Mouse (Mus musculus) skeletal muscle tissue, adult 2 months (tissue): ENCODE data around the gene Spata31d1d.
"Not testable (repeated sequence)": the region's sequence is repeated elsewhere in the genome, so short reads cannot be mapped to it uniquely, and the experiment has no call there.

Experiments used
- DNase-seq: peaks from one replicate; pipeline ENCODE4 v3.0.0-alpha.2; 2012; ENCODE audit warnings: low read depth, low spot score

The Spata31d1d gene

DNA sequence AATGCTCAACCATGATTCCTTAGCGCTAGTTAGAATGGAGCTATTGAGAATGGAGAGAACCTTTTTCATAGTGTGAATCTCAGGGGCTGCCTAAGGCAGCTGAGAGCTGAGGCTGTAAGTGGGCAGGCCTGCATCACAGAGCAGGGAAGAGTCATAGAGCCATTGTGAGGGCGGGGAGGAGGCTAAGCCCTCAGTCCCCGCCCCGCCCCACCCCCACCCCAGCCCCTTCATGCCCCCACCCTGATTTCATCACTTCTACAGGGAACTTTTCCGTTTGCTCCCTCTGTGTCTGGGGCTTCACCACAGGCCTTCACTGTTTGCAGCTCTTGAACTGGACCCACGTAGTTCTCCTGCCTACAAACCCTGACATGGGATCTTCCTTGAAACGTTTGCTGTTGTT is at the start of gene Spata31d1d:
Gene Spata31d1d, minus strand, starts transcription at position 101 of the 400 bp plus-strand sequence.
- no peak for DNase-seq

DNA sequence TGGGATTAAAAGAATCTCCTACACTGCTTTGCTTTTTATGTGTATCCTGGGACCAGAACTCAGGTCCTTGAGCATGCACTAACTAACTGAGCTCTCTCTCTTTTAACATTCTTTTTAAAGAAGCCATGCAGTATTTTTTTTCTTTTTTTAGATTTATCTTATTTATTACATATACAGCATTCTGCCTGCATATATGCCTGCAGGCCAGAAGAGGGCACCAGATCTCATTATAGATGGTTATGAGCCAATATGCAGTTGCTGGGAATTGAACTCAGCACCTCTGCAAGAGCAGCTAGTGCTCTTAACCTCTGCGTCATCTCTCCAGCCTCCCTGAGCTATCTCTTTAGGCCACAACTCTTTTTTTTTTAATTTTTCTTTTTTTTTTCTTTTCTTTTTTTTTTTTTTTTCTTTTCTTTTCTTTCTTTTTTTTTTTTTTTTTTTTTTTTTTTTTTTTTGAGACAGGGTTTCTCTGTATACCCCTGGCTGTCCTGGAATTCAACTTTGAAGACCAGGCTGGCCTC is 48.3 kb upstream of the Spata31d1d start:
- not testable (repeated sequence) for DNase-seq

DNA sequence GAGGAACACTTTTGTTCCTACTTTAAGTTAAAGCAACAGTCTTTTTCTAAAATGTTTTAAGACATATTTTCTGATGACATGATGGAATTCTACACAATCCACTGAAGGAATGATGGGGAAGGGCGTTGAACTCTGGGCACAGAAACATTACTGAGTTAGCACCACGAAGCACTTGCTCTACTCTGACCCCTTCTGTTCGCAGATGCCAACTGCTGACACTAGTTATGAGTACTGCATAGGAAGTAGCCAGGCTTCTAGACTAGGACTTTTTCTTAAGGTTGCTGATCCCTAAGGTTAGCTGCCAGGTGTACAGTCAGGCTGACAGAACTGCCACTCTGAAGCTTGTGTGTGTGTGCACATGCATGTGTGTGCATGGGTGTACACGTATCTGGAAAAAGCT is 47.7 kb upstream of the Spata31d1d start:
- no peak for DNase-seq

DNA sequence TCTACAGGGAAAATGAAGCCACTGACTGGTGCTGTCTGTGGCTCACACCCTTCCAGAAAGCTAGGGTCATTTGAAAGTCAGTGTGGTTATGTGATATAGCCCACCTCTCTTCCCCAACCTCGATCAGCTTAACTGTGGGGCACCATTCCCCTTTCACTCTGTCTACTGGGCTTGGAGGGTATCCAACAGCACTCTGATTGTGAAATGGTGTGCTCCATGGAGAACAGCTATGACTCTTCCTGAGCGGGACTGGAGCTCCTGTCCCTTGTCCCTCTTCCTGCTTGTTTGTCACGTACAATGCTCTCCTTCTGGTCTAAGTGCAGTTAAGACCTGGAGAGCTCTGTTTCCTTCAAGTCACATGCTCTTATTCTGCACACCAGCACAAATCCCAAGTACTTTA is 43.6 kb upstream of the Spata31d1d start:
- no peak for DNase-seq

DNA sequence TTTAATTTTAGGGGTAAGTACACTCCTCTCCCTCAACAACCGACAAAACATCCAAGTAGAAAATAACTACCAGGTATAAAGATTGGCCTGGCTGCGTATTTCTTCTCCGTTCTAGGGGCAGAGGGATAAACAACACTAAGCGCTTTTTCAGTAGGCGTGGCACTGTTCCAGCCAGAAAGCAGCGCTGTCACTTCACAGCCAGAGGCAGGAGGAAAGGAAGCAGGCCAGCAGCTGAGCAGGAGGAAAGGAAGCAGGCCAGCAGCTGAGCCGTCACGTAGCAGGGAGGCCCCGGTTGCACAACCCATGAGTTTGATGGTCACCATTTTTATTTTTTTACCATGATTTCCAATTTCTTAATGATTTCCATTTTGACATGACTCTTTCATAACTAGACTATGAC is 39.7 kb upstream of the Spata31d1d start:
- peak; percentile 92 for DNase-seq

DNA sequence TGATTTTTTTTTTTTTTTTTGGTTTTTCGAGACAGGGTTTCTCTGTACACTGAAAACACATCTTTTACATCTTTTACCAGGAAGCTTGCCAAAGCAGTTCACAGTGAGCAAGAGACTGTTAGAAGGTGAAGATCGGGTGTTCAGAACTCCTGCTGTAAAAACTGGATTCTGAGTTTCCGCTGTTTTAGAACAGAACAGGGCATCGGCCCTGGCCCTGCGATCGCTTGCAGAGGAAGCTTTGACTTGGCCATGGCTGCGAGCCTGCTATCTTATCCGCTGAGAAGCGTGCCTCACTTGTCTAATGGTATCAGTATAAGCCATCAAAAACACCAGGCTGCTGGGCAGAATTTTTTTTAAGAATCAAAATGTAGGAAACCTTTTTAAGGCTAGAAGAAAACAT is 39.3 kb upstream of the Spata31d1d start:
- no peak for DNase-seq

DNA sequence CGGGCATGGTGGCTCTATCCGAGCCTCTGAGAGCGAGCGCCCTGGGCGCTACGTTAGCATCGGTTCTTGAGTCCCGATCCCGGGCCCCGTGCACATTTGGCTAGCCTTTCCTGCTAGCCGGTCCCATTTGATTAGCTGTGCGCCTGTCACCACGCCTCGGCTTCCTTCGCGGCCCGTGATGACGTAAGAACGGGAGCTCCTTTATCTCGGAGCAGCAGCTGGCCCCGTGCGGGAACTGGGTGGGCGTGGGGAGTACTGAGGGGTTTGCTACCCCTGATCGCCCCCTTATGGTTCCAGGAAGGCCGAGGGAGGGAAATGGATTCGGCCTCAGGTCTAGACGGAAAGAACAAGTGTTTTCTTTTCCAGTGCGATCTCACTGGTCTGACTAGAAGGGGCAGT is 38.6 kb upstream of the Spata31d1d start:
- DNase-seq, result peak; percentile 84

DNA sequence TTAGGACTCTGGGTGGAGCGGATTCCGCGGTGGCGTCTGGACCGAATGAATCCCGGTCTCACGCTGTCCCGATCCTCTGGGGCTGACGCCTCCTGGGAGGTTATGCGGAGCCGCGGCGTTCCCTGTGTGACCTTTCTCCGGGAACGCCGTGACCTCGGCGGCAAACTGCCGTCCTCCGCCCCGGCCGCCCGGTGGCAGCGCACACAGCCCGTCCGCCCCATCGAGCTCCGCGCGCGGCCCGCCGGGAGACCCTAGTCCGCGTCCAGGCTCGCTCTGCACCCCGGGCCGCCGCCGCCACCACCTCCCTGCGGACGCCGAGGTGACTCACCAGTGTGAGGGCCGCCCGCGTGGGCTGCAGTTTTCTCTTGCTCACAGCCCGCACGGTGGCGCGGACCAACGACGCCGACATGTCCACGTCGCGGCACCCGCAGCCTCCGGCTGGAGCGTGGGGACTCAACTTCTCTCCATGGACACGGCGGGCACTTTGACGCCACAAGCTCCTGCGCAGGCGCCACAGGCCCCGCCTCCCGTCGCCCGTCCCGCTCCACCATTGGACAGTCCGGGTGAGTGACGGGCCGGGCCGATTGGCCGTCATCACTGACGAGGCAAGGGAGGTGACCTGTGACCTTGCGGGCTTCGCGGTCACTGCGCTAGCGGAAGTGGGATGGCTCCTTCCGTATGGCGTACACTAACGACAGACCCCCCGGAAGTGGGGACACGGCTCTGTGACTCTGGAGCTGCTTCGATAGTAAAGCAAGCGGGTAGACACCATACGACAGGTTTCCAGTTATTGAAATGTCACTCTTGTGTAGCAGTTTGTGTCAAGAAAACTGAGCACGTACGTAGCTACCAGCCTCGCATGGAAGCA is 38.0 kb upstream of the Spata31d1d start, which contains the start of gene Isca1:
Gene Isca1, minus strand, starts transcription at position 515 of the 868 bp plus-strand sequence.
- DNase-seq, result peak; percentile 98

DNA sequence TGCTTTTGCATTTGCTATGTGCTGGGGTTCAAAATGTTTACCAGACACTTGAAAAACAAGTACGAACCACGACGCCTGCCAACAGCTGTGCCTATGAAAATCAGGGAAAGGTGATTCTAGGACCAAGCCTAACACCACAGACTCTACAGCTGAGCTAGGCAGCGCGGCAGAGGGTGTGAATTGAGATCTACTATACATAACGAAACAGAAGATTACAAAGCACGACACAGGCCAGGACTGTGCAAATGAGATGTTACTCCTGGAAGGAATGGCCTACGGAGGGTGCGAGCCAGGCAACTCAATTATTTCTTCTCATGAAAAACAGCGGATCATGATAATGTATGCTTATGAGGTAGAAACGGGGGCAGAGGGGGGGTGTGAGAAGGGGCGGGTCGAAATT is 37.0 kb upstream of the Spata31d1d start:
- DNase-seq, result no peak

DNA sequence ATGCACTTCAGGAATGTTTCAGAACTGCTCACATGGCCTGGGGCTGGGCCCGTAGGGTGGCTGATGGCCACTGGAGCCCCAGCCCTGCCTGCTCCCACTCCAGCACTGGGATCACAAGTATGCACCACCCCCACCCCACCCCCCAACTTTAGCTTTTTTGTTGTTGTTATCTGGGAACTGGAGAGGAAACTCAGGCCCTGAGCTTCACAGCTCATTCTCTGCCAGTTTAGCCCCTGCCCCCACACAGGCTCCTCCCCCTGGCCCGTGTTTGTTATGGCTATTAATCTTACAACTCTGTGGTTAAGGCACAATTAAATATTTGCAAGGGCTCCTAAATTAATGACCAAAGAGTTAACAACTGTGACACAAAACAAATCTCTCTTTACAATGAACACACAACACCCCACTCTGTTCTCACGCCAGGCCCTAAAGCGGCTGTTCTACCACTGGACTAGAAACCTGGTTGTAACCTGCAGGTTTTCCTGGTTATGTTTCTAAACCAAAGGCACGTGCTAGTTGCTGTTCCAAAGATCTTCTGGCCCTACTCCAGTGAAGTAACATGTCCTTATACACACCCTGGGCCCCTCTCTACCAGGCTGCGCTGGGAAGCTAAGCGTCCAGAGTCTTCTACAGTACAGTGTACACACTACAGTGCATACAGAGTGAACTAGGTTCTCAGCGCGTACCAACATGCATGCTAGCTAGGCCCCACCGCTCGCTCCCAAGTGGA is 35.4 kb upstream of the Spata31d1d start:
- DNase-seq, result no peak

DNA sequence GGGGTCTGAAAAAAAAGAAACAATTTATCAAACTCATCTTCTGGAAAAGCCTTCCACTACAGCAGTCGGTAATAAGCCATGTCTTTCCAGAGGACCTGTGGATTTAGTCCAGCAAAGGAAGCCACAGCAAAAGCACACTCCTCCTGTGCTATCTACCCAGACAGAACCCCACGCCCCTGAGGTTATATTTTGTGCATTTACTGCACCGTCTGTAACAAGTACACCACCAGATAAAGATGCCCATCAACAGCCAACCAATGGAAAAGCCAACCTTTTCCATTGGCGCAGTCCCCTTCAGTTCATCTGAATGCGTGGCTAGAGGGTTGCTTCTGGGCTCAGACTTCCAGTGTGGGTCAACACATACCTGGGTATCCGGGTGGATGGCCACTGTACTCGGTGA is 31.2 kb upstream of the Spata31d1d start:
- DNase-seq, result no peak

DNA sequence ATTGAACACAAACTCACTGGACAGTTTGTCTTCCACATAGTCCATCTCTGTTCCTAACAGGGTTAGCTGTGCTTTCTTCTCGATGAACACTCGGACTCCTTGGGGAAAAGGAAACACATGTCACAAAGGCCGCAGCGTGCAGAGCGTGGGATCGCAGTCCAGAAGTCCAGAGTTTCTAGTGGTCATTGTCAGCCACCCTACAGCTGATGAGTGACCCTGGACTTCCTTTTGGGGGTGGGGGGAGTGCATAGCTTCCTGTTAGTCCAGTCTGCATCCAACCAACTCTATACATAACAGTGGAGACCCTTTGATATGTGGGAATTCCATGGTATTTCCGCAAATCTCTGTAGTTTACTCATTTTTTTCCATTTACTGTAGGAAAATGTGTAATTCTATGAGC is 25.4 kb upstream of the Spata31d1d start:
- no peak for DNase-seq

DNA sequence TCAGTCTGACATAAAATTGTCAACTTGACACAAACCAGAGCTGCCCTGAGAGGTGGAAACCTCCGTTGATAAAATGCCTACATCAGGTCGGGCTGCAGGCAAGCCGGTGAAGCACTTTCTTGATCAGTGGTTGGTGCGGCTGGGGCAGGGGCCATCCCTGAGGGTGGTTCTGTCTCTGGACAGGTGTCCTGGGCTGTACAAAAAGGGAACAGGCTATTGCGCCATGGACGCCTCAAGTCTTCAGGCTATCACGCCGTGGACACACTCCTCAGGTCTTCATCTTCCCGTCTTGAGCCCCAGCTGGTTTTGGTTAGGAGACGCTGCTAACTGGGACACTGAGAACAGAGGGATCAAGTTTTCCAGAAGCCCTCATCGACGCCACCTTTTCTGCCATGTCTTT is 18.8 kb upstream of the Spata31d1d start:
- no peak for DNase-seq

DNA sequence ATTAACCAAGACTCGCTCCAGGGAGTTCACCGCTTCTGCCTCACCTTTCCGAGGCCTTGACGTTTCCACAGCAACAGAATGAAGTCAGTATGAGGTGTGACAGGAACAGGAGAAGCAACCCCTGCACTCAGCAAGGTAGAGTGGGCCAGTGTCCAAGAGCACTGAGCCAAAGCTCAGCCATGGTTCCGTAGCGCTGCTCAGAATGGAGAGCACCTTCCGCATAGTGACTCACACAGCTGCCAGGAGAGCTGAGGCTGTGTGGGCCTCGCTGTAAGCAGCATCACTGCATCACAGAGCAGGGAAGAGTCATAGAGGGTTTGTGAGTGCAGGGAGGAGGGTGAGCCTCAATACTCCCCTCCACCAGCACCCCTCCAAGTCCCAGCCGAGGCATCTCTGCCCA is 15.2 kb upstream of the Spata31d1d start, which contains the start of gene 1700014D04Rik:
Gene 1700014D04Rik, minus strand, starts transcription at position 42 of the 400 bp plus-strand sequence.
- no peak for DNase-seq

DNA sequence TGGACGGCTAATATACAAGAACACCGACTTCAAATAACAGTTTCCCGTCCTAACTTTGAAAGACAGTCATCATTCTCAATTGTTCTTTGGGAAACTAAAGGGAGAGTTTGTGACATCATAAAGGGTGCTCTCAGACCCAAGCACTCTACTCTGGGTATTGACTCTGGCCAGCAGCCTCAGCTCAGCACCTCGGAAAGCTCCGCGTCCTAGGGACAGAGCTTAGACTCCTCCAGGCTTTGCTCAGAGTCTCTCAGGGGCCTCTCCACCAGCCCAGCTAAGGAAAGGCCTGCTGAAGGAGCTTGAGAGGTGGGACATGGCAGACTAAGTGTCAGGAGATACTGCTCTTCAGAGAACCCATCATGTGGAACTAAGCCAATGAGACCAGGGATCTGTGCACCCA is 14.6 kb upstream of the Spata31d1d start:
- DNase-seq, result no peak

DNA sequence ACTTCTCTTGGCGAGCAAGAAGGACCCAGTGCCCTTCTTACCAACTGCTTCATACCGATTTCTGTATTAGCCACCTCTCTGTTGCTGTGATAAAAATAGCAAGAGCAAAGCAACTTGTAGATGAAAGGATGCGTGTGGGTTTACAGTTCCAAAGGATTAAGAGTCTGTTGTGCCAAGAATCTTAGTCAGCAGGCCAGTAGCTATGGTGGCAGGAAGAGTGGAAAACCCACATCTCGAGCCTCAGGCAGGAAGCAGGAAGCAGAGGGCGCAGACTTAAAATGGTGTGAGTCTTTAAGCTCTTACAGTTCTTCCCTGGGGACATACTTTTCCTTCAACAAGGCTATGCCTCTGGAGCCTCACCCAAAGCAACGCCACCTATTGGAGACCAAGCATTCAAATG is 13.9 kb upstream of the Spata31d1d start:
- no peak for DNase-seq

DNA sequence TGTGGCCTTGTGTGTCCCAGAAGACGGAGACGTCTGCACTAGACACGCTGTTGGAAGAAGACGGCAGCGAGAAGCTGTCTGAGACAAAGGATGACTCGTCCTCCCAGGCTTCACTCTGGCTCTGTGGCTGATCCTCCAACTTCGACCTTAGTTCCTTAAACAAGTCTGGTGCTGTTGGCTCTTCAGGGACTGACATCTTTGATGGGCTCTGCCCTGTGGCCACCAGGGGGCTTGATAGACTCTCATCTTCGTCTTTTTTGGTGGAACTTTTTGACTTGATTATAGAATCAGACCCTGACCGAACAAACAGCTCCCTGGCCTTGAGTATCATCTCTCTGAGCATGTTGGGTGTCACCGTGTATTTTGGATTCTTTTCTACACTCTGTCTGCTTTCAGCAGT is 10.1 kb upstream of the Spata31d1d start:
- DNase-seq, result no peak

DNA sequence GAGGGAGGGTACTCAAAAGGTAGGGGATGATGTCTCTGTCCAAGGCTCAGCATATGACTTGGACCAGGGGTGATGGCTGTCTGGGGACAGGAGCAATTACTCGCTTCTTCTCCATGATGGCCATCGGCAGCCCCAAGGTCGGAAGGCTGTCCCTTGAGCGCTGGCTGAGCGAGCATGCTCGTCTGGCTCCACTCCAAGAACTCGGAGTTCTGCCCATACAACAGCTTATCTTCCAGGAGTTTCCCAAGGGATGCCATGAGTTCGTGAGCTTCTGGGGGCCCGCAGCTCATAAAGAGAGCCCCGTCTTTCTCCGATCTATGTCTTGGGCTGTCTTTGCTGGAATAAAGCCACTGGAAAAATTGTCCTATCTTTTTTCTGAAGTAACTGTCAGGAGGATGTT is 9.5 kb upstream of the Spata31d1d start:
- peak; percentile 39 for DNase-seq

DNA sequence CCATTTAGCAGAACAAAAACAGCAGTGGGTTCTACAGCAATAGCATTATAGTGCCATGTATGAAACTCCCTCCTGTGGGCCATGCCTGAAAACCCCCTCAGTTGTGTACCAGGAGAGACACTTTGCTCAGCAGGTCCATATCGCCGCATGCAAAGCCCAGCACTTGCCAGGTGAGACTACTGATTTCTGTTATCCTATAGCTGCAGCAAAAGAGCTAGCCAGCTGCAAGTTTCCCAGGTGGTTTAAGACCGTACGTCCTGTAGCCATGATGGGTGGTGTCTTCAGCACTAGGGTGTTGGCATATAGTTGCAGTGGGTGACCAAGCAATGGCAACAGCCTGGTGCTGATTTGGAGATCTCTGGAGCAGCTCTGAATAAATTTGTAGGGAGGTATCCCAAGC is 7.8 kb upstream of the Spata31d1d start:
- no peak for DNase-seq

DNA sequence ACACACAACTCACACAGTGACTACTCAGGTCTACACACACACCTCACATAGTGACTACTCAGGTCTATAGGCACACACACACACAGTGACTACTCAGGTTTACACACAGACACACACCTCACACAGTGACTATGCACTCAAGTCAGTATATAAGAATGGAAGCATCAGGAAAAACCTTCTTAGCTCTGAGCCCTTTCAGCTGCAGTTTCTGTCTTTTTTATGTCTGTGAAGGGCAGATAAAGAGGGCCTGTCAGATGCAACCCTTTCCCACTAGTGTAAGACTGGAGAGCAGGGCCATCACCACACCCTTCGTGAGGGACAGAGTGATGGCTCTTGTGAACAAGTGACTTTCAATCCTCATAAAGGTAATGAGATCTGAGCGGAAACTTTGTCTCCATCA is 6.9 kb upstream of the Spata31d1d start:
- no peak for DNase-seq

DNA sequence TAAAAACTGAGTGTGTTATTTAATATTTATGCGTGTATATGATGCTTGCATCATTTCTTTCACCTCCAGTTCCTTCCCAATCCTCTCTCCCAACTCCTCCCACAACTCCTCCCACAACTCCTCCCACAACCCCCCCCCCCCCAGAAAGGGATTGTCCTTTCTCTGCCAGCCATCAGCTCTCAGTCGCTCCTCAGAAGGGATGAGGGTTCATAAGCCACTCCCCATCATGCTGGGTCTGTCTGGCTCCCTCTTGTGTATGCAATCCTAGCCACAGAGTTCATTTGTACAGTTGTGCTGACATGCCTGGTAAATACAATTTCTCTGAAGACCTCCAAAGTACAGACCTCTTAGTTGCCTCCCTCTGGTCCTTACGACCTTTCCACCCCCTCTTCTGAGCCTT is 3.6 kb upstream of the Spata31d1d start:
- no peak for DNase-seq

DNA sequence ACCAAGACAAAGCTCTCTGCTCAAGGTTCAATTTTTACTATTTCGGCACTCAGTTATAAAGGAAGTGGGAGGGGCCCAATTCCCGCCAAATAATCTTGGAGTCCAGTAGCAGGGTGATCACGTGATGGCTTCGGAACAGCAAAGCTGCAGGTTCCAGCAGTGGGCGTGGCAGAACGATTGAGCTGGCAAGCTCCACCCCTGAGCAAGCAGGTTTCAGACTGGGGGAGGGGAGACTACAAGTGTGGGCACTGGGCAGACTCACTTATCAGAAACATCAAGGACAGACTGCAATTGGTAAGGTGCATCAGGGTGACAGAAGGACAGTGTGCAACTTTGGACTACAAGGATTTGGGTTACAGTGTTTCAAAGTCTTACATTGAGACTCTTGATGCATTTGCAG is 2.8 kb upstream of the Spata31d1d start:
- DNase-seq, result not testable (repeated sequence)

DNA sequence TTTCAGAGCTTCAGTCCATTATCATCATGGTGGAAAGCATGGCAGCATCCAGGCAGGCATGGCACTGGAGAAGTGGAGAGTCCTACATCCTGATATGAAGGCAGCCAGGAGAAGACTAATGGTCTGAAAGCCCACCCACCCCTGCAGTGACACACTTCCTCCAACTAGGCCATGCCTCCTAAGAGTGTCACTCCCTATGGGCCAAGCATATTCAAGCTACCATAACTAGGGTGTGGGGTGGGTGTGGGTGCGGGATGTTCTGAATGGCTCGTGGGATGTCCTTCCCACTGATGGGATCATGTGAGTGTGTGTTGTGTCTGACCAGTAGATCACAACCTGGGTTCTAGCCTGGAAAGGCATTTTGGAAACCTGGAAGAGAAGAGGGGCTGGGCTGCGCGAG is 2.4 kb upstream of the Spata31d1d start:
- no peak for DNase-seq
